Mouse (Mus musculus): ENCODE measurements around the gene Xdh.

DNA sequence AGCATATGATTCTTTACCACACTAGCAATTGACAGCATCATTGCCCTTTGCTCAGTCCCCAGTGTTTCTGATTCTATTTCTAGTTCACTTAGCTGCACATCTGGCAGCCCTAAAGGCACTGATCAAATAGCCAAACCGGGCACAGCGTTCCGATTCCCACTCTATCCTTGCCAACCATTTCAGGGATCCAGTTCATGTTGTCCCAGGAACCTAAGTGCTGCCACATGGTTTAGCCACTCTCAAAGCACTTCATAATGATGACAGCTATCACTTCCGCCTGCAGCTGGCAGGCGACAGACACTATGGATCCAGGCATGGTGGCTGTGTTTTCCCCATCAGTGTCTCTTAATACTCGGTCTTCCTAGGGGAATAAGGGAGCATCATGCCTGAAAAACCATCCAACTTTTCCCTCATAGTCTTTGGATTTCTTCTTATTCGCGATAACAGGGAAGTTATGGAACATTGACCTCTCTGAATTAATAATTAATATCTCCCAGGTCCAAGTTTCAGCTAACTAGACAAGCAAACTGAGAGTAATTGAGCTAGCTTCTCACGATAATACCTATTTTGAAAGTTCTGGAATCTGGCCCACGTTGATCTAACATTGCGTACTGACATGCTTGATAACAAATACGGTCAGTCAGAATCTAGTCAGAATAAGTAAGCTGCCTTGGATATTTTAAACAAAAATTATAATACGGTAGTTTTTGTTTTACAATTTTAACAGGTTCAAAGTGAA, 46.1 kb upstream of the Xdh start:
- TF ChIP-seq POLR2A (IDR thresholded peaks at IDR 0.05; ENCODE audit: low read depth, low read length) (no peak), CTCF (IDR thresholded peaks at IDR 0.05; ENCODE audit: borderline replicate concordance, insufficient read depth, low read length) (no peak)

All from embryonic fibroblast, embryonic 13.5 days (primary cell).